Mouse (Mus musculus) C3H10T1/2 (cell line): Measurements from ENCODE around the gene Alpk3. TPM values are rescaled to one million over a fixed set of nuclear protein-coding genes. Genes with fewer than 3 reads are reported as not detected.

ENCODE experiments used
- polyA plus RNA-seq, 2 experiments: library from polyadenylated mRNA; unstranded; fragments of >200 nt; fragmentation: generic; extraction: Trizol; gene quantifications; one replicate each; pipeline ENCODE4 v1.2.1; 2012; ENCODE audit warnings: missing spikeins in 2 of 2

The Alpk3 gene
- under 1 TPM in 1 of 2 experiments, not detected in 1; 0.02 TPM for polyA plus RNA-seq

DNA sequence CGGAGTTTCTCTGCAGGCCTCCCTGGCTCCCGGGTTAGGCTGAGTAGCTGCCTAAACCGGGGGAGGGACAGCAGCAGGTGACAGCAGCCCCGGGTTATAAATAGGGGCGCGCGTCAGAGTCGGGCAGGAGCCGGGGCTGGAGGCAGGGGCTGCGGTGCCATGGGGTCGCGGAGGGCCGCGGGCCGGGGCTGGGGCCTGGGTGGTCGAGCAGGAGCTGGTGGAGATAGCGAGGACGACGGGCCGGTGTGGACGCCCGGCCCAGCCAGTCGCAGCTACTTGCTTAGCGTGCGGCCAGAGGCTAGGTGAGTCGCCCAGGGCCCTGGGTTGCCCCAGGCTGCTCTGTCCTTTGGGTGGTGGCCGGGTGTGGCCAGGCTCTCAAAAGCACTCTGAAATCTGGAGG is at the start of gene Alpk3:
Alpk3 (plus strand) TSS at position 130 of the 400 bp plus-strand sequence.

DNA sequence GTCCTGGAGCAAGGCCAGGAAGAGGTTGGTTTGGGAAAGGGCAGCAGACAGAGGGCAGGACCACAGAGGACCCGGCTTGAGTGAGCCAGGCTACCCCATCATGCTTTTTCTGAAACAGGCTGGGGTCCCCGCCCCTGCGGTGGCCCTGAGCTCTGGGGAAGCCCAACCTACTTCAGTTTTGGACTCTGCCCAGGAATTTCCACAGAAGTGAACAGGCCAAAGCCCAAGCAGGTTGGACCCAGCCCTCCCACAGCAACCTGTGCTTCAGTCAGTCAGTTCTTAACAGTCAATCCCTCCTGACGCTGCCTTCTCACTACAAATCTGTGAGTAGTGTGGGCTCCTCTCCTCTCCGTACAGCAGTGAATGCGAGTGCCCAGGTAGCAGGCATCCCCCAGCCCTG is 57.2 kb downstream of the Alpk3 start, which contains the start of gene Slc28a1:
Slc28a1 (plus strand) TSS at position 245 of the 400 bp plus-strand sequence.

Other genes with a start within 250 kb of the Alpk3 start
- 10 to 100 TPM; 10.0 to 39.6 TPM for gene Iqgap1, start 231.6 kb upstream of the Alpk3 start, polyA plus RNA-seq
- 10 to 100 TPM in 1 of 2 experiments, 1 to 10 TPM in 1; 1.8 to 15.9 TPM for gene Zscan2, start 196.7 kb upstream of the Alpk3 start, polyA plus RNA-seq
- 10 to 100 TPM in 1 of 2 experiments, 1 to 10 TPM in 1; 9.9 to 15.7 TPM for gene Wdr73, start 156.3 kb upstream of the Alpk3 start, polyA plus RNA-seq
- gene Nmb, start 152.5 kb upstream of the Alpk3 start, polyA plus RNA-seq = 1 to 10 TPM in 1 of 2 experiments, under 1 TPM in 1; 0.33 to 2.1 TPM
- gene Sec11a, start 109.8 kb upstream of the Alpk3 start, polyA plus RNA-seq = 100 to 1,000 TPM in 1 of 2 experiments, 10 to 100 TPM in 1; 51.3 to 103 TPM
- 10 to 100 TPM in 1 of 2 experiments, 1 to 10 TPM in 1; 4.1 to 10.3 TPM for gene Zfp592, start 63.9 kb upstream of the Alpk3 start, polyA plus RNA-seq
- under 1 TPM in 1 of 2 experiments, not detected in 1; 0.01 TPM for gene Slc28a1, start 57.2 kb downstream of the Alpk3 start, polyA plus RNA-seq
- gene Pde8a, start 156.0 kb downstream of the Alpk3 start, polyA plus RNA-seq = under 1 TPM; 0.13 to 0.61 TPM